In the genomic region with DNA sequence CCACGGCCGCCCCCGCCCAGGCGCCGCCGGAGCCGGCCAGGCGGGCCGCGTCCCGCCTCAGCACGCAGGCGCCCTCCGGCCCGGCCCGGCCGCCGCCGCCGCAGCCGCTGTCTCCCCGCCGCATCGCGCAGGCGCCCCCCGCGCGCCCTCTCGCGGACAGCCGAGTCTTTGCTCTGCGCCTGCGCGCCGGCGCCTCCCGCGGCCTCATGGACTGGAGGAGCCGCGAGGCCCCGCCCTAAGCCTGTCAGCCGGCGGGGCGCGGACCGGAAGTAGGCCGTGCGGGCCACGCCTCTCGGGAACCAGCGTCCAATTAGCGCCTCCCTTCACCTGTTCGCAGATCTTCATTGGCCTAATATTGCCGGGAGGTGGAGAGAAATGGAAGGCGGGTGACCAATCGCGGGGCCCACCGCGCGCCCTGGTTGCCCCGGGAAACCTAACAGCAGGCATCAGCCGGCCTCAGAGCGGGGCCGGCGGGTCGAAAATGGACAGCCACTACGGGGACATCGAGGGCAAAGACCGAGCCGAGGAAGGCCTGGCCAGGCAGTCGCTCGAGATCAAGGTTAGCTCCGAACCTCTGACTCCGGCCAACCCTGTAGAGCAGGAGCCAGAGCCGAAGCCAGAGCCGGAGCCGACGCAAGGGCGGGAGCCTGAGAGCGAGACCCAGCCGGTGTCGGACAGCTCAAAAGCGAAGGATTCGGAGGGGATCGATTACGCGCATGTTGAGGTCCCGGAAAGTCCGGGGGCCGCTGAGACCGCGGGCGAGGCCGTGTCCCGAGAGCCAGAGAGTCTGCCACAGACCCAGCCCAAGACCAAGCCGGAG, we compare ENCODE assay signal across 1 mouse cellular context.
TF ChIP-seq lines count a peak whose summit lies in the region.

A gene (minus strand): TSS at position 115 of the 820 bp plus-strand sequence.
A gene (plus strand): TSS at position 418 of the 820 bp plus-strand sequence.

TF ChIP-seq in myocyte, 11 proteins besides CTCF, POLR2A, EP300 and RAD21 (continued from another document):
- peak in 1 of 3 experiments; percentile 39 for TF ChIP-seq MYOG (IDR thresholded peaks at IDR 0.05; ENCODE audit: control insufficient read depth in 1 of 3, insufficient read depth in 1 of 3, insufficient read length in 2 of 3, low read depth in 2 of 3)
